Mouse (Mus musculus) stomach, embryonic 15.5 days (tissue): ENCODE data around the gene Ubl4b. TPM values are rescaled to one million over a fixed set of nuclear protein-coding genes. Genes with fewer than 3 reads are reported as not detected.

Experiments used
- ATAC-seq: fragments of 200-750 bp; cut with Nextera tagmentation; 2 replicates; pipeline ENCODE4 v1.8.0; 2017; ENCODE audit warnings: low read depth, moderate number of reproducible peaks, moderate TSS enrichment; ENCODE audit not compliant: insufficient read depth, low FRiP score
- H3K27ac ChIP-seq: fragments of 300-500 bp; sonication (generic); 2 replicates; pipeline ENCODE4 v1.5.1; 2015; ENCODE audit warnings: mild to moderate bottlenecking, inconsistent platforms
- H3K27me3 ChIP-seq: fragments of 300-500 bp; sonication (generic); replicated peaks from 2 replicates; pipeline ENCODE4 v1.6.1; 2015; ENCODE audit warnings: inconsistent platforms
- H3K36me3 ChIP-seq: fragments of 300-500 bp; sonication (generic); 2 replicates; pipeline ENCODE4 v1.6.1; 2015; ENCODE audit warnings: inconsistent platforms
- H3K4me1 ChIP-seq: fragments of 300-500 bp; sonication (generic); 2 replicates; pipeline ENCODE4 v1.6.1; 2015; ENCODE audit warnings: inconsistent platforms
- H3K4me2 ChIP-seq: fragments of 300-500 bp; sonication (generic); 2 replicates; pipeline ENCODE4 v1.6.1; 2015; ENCODE audit warnings: mild to moderate bottlenecking, inconsistent platforms
- H3K4me3 ChIP-seq: fragments of 300-500 bp; sonication (generic); replicated peaks from 2 replicates; pipeline ENCODE4 v1.5.1; 2015; ENCODE audit warnings: inconsistent platforms
- H3K9ac ChIP-seq: fragments of 300-500 bp; sonication (generic); 2 replicates; pipeline ENCODE4 v1.6.1; 2015; ENCODE audit warnings: inconsistent platforms
- H3K9me3 ChIP-seq: fragments of 300-500 bp; sonication (generic); 2 replicates; pipeline ENCODE4 v1.6.1; 2016; ENCODE audit warnings: inconsistent platforms
- WGBS: fragments of 180-500 bp; shearing (Covaris S2); methylation state at CpG from one replicate; pipeline ENCODE4 v1.1.7; 2015; 5-methylcytosine and 5-hydroxymethylcytosine counted together
- polyA plus RNA-seq: library from polyadenylated mRNA; unstranded; fragments of >200 nt; fragmentation: Nextera tagmentation; extraction: Ambion mirVana; gene quantifications from 2 replicates; pipeline ENCODE4 v1.2.1, GENCODE M21; 2015

Ubl4b gene
- polyA plus RNA-seq, 1 experiment from 2014 or later: not detected

- no peaks in the 10 kb centered on the region for H3K9me3 ChIP-seq
- peak overlapping the region; percentile 13; the same call in 1 of the 2 replicates for H3K4me3 ChIP-seq
- no peaks in the 10 kb centered on the region; the same call in 1 of the 2 replicates for H3K27me3 ChIP-seq
- 23% methylated on average over 8 of the region's 8 CpGs for WGBS
- H3K4me1 ChIP-seq: peaks cover 6% of the 10 kb centered on the region; the same call in 1 of the 2 replicates
- H3K27ac ChIP-seq: no peak overlapping the region
- ATAC-seq: no peak
- H3K4me2 ChIP-seq: peak overlapping the region; percentile 52
- H3K36me3 ChIP-seq: no peaks in the 10 kb centered on the region
- H3K9ac ChIP-seq: no peak overlapping the region
Observed at GRCm38 (mm10) chr3:107537504-107537889, 17.4 kb downstream of the Ubl4b start.

GRCm38 (mm10) chr3:107536810-107537503 lies 17.9 kb downstream of the Ubl4b start:
- Histone ChIP-seq H3K4me2 (peak overlapping the region; percentile 52), H3K9ac (no peak overlapping the region), H3K27me3 (no peaks in the 10 kb centered on the region; the same call in 1 of the 2 replicates), H3K4me3 (peak overlapping the region; percentile 13; the same call in 1 of the 2 replicates), H3K4me1 (peaks cover 6% of the 10 kb centered on the region; the same call in 1 of the 2 replicates), H3K9me3 (no peaks in the 10 kb centered on the region), H3K27ac (no peak overlapping the region), H3K36me3 (no peaks in the 10 kb centered on the region)
- WGBS: 5% methylated on average over 17 of the region's 17 CpGs
- peak; percentile 35; the same call in 1 of the 2 replicates for ATAC-seq

GRCm38 (mm10) chr3:107534951-107535350 lies 19.9 kb downstream of the Ubl4b start:
- Histone ChIP-seq H3K4me3 (no peak overlapping the region), H3K4me2 (no peak overlapping the region), H3K27me3 (no peaks in the 10 kb centered on the region; the same call in 1 of the 2 replicates), H3K9me3 (no peaks in the 10 kb centered on the region), H3K36me3 (no peaks in the 10 kb centered on the region), H3K27ac (no peak overlapping the region), H3K9ac (no peak overlapping the region), H3K4me1 (peaks cover 6% of the 10 kb centered on the region; the same call in 1 of the 2 replicates)
- 86% methylated on average over 7 of the region's 7 CpGs for WGBS
- ATAC-seq: no peak

- H3K36me3 ChIP-seq: no peaks in the 10 kb centered on the region
- no peak overlapping the region for H3K4me2 ChIP-seq
- no peak overlapping the region for H3K27ac ChIP-seq
- H3K4me3 ChIP-seq: no peak overlapping the region
- H3K4me1 ChIP-seq: peaks cover 6% of the 10 kb centered on the region; the same call in 1 of the 2 replicates
- no peaks in the 10 kb centered on the region for H3K27me3 ChIP-seq
- no peak overlapping the region for H3K9ac ChIP-seq
- WGBS: 55% methylated on average over 4 of the region's 4 CpGs
- ATAC-seq: no peak
- H3K9me3 ChIP-seq: no peaks in the 10 kb centered on the region
Observed at GRCm38 (mm10) chr3:107533532-107533931, 21.3 kb downstream of the Ubl4b start.

GRCm38 (mm10) chr3:107530581-107530980 lies 24.3 kb downstream of the Ubl4b start:
- no peak for ATAC-seq
- H3K9ac ChIP-seq: no peak overlapping the region
- no peaks in the 10 kb centered on the region for H3K9me3 ChIP-seq
- WGBS: 72% methylated on average over 5 of the region's 5 CpGs
- H3K27ac ChIP-seq: no peak overlapping the region
- no peaks in the 10 kb centered on the region for H3K4me1 ChIP-seq
- H3K36me3 ChIP-seq: no peaks in the 10 kb centered on the region
- no peak overlapping the region for H3K4me3 ChIP-seq
- no peak overlapping the region for H3K4me2 ChIP-seq
- H3K27me3 ChIP-seq: no peaks in the 10 kb centered on the region

GRCm38 (mm10) chr3:107529182-107529581 lies 25.7 kb downstream of the Ubl4b start:
- Histone ChIP-seq H3K9ac (no peak overlapping the region), H3K4me3 (no peak overlapping the region), H3K4me2 (no peak overlapping the region), H3K27me3 (no peaks in the 10 kb centered on the region), H3K4me1 (no peaks in the 10 kb centered on the region), H3K36me3 (no peaks in the 10 kb centered on the region), H3K27ac (no peak overlapping the region), H3K9me3 (no peaks in the 10 kb centered on the region)
- no peak for ATAC-seq
- 70% methylated on average over 5 of the region's 5 CpGs for WGBS

GRCm38 (mm10) chr3:107528401-107529118 lies 26.3 kb downstream of the Ubl4b start:
- Histone ChIP-seq H3K4me1 (no peaks in the 10 kb centered on the region), H3K9me3 (no peaks in the 10 kb centered on the region), H3K9ac (no peak overlapping the region), H3K4me3 (no peak overlapping the region), H3K27me3 (no peaks in the 10 kb centered on the region), H3K36me3 (no peaks in the 10 kb centered on the region), H3K4me2 (no peak overlapping the region), H3K27ac (no peak overlapping the region)
- WGBS: 30% methylated on average over 9 of the region's 9 CpGs
- no peak for ATAC-seq

- Histone ChIP-seq H3K4me1 (no peaks in the 10 kb centered on the region), H3K9me3 (no peaks in the 10 kb centered on the region), H3K9ac (no peak overlapping the region), H3K4me3 (no peak overlapping the region), H3K36me3 (no peaks in the 10 kb centered on the region), H3K4me2 (no peak overlapping the region), H3K27me3 (0 out of 2 replicates have a peak, but pooled peaks cover 7% of the 10 kb centered on the region), H3K27ac (no peak overlapping the region)
- 73% methylated on average over 6 of the region's 6 CpGs for WGBS
- ATAC-seq: no peak
Observed at GRCm38 (mm10) chr3:107524547-107524946, 30.3 kb downstream of the Ubl4b start.

- Histone ChIP-seq H3K4me3 (no peak overlapping the region), H3K9ac (no peak overlapping the region), H3K4me1 (0 out of 2 replicates have a peak, but pooled peaks cover 9% of the 10 kb centered on the region), H3K36me3 (no peaks in the 10 kb centered on the region), H3K4me2 (no peak overlapping the region), H3K27ac (no peak overlapping the region), H3K9me3 (no peaks in the 10 kb centered on the region), H3K27me3 (peaks cover 33% of the 10 kb centered on the region)
- ATAC-seq: no peak
- WGBS: 73% methylated on average over 5 of the region's 5 CpGs
Observed at GRCm38 (mm10) chr3:107520931-107521330, 33.9 kb downstream of the Ubl4b start.

GRCm38 (mm10) chr3:107517631-107518108 lies 37.2 kb downstream of the Ubl4b start, which contains the start of gene Slc6a17:
Slc6a17 (minus strand) TSS chr3:107518018.
- H3K9me3 ChIP-seq: no peaks in the 10 kb centered on the region
- H3K27me3 ChIP-seq: peaks cover 33% of the 10 kb centered on the region
- H3K9ac ChIP-seq: no peak within 1 kb of the TSS
- no peaks in the 10 kb centered on the region for H3K36me3 ChIP-seq
- peak; percentile 75 for ATAC-seq
- WGBS: under 1% methylated on average over 68 of the region's 68 CpGs
- no peak within 1 kb of the TSS for H3K27ac ChIP-seq
- 0 out of 2 replicates have a peak, but pooled peaks cover 9% of the 10 kb centered on the region for H3K4me1 ChIP-seq
- H3K4me3 ChIP-seq: peak within 1 kb of the TSS; percentile 52
- peak within 1 kb of the TSS; percentile 97 for H3K4me2 ChIP-seq

GRCm38 (mm10) chr3:107516776-107517630 lies 37.9 kb downstream of the Ubl4b start:
- no peak overlapping the region for H3K9ac ChIP-seq
- H3K4me2 ChIP-seq: peak overlapping the region; percentile 97
- no peaks in the 10 kb centered on the region for H3K36me3 ChIP-seq
- peak; percentile 69 for ATAC-seq
- 5% methylated on average over 55 of the region's 55 CpGs for whole genome bisulfite sequencing
- H3K9me3 ChIP-seq: no peaks in the 10 kb centered on the region
- H3K27ac ChIP-seq: no peak overlapping the region
- H3K27me3 ChIP-seq: peaks cover 33% of the 10 kb centered on the region
- H3K4me1 ChIP-seq: 0 out of 2 replicates have a peak, but pooled peaks cover 9% of the 10 kb centered on the region
- peak overlapping the region; percentile 52 for H3K4me3 ChIP-seq
